Mouse (Mus musculus) liver, postnatal 0 days (tissue): ENCODE data around the gene Tradd. TPM values are rescaled to one million over a fixed set of nuclear protein-coding genes. Genes with fewer than 3 reads are reported as not detected.
A peak's percentile ranks its signal among the peaks of the same experiment; 100 is the strongest.
"Not testable (repeated sequence)": the region's sequence is repeated elsewhere in the genome, so short reads cannot be mapped to it uniquely, and the experiment has no call there.

ENCODE experiments used
- ATAC-seq: fragments of 200-750 bp; cut with Nextera tagmentation; 2 replicates; pipeline ENCODE4 v1.8.0; 2017; ENCODE audit warnings: mild to moderate bottlenecking, moderate library complexity
- DNase-seq: peaks from one replicate; pipeline ENCODE4 v3.0.0-alpha.2; 2016
- H3K27ac ChIP-seq: fragments of 300-500 bp; sonication (generic); 2 replicates; pipeline ENCODE4 v1.5.1; 2014; ENCODE audit warnings: antibody characterized with exemption, moderate library complexity, mild to moderate bottlenecking, low read depth
- H3K27me3 ChIP-seq: fragments of 300-500 bp; sonication (generic); 2 replicates; pipeline ENCODE4 v1.6.1; 2014; ENCODE audit warnings: low read length, control low read depth, mixed read lengths; ENCODE audit not compliant: insufficient read depth
- H3K36me3 ChIP-seq: fragments of 300-500 bp; sonication (generic); replicated peaks from 2 replicates; pipeline ENCODE4 v1.6.1; 2014; ENCODE audit warnings: mild to moderate bottlenecking, control low read depth, low read length, moderate library complexity, mixed read lengths; ENCODE audit not compliant: insufficient read depth
- H3K4me1 ChIP-seq: fragments of 300-500 bp; sonication (generic); 2 replicates; pipeline ENCODE4 v1.6.1; 2014; ENCODE audit warnings: antibody characterized with exemption, mild to moderate bottlenecking, control low read depth; ENCODE audit not compliant: insufficient read depth
- H3K4me2 ChIP-seq: fragments of 300-500 bp; sonication (generic); 2 replicates; pipeline ENCODE4 v1.6.1; 2014; ENCODE audit warnings: low read depth, mild to moderate bottlenecking, low read length, moderate library complexity, mixed read lengths
- H3K4me3 ChIP-seq: fragments of 300-500 bp; sonication (generic); 2 replicates; pipeline ENCODE4 v1.5.1; 2014; ENCODE audit warnings: low read depth, low read length
- H3K9ac ChIP-seq: fragments of 300-500 bp; sonication (generic); replicated peaks from 2 replicates; pipeline ENCODE4 v1.6.1; 2014; ENCODE audit warnings: mild to moderate bottlenecking, moderate library complexity
- H3K9me3 ChIP-seq: fragments of 300-500 bp; sonication (generic); 2 replicates; pipeline ENCODE4 v1.6.1; 2016; ENCODE audit warnings: mild to moderate bottlenecking, control low read depth, low read length, mixed read lengths
- CTCF ChIP-seq: sonication (generic); IDR thresholded peaks from 2 replicates; pipeline ENCODE4 v1.5.1; 2016; ENCODE audit warnings: antibody characterized with exemption, low read depth
- EP300 ChIP-seq: IDR thresholded peaks from 2 replicates; pipeline ENCODE4 v1.6.1; 2016; ENCODE audit warnings: antibody characterized with exemption, low read depth, mild to moderate bottlenecking
- WGBS: fragments of 180-500 bp; shearing (Covaris S2); extraction: QIAGEN DNeasy Blood & Tissue Kit; methylation state at CpG from one replicate; pipeline ENCODE4 v1.1.7; 2014; ENCODE audit not compliant: insufficient replicate concordance; 5-methylcytosine and 5-hydroxymethylcytosine counted together
- polyA plus RNA-seq: library from polyadenylated mRNA; unstranded; fragments of >200 nt; fragmentation: Nextera tagmentation; extraction: Ambion mirVana; gene quantifications from 2 replicates; pipeline ENCODE4 v1.2.1, GENCODE M21; 2015

The Tradd gene
- polyA plus RNA-seq, 1 experiment from 2014 or later, result 14.3 TPM

- WGBS, result 81% methylated on average over 1 of the region's 1 CpGs
- Histone ChIP-seq H3K4me1 (peaks cover 11% of the 10 kb centered on the region), H3K9ac (no peak overlapping the region), H3K9me3 (no peaks in the 10 kb centered on the region), H3K4me2 (no peak overlapping the region), H3K27me3 (no peaks in the 10 kb centered on the region), H3K4me3 (no peak overlapping the region), H3K36me3 (peaks cover 56% of the 10 kb centered on the region), H3K27ac (no peak overlapping the region)
- no peak for DNase-seq
- TF ChIP-seq EP300 (no peak), CTCF (no peak)
- ATAC-seq, result no peak
Observed at GRCm38 (mm10) chr8:105235206-105235605, 29.2 kb downstream of the Tradd start.

- Histone ChIP-seq H3K4me1 (peaks cover 14% of the 10 kb centered on the region), H3K9me3 (no peaks in the 10 kb centered on the region), H3K4me2 (no peak overlapping the region; the same call in 1 of the 2 replicates), H3K27ac (no peak overlapping the region), H3K4me3 (no peak overlapping the region), H3K36me3 (peaks cover 38% of the 10 kb centered on the region), H3K9ac (no peak overlapping the region), H3K27me3 (no peaks in the 10 kb centered on the region)
- WGBS, result 67% methylated on average over 1 of the region's 1 CpGs
- no peak for DNase-seq
- no peak for ATAC-seq
- TF ChIP-seq EP300 (no peak), CTCF (no peak)
Observed at GRCm38 (mm10) chr8:105233126-105233935, 31.1 kb downstream of the Tradd start.

GRCm38 (mm10) chr8:105232321-105232693 lies 32.1 kb downstream of the Tradd start:
- H3K27ac ChIP-seq, H3K9ac ChIP-seq, H3K9me3 ChIP-seq, ATAC-seq, H3K27me3 ChIP-seq, DNase-seq, H3K4me2 ChIP-seq, H3K4me3 ChIP-seq: not testable (repeated sequence)
- Histone ChIP-seq H3K4me1 (peaks cover 14% of the 10 kb centered on the region), H3K36me3 (peaks cover 32% of the 10 kb centered on the region)
- WGBS, result 89% methylated on average over 4 of the region's 4 CpGs

GRCm38 (mm10) chr8:105231503-105232320 lies 32.7 kb downstream of the Tradd start:
- H3K27ac ChIP-seq, result peak overlapping the region; percentile 11; the same call in 1 of the 2 replicates
- H3K36me3 ChIP-seq, result peaks cover 30% of the 10 kb centered on the region
- WGBS, result 69% methylated on average over 12 of the region's 12 CpGs

GRCm38 (mm10) chr8:105225917-105226316 lies 38.5 kb downstream of the Tradd start:
- 10% methylated on average over 6 of the region's 6 CpGs for WGBS
- Histone ChIP-seq H3K27ac (peak overlapping the region; percentile 99), H3K4me1 (peaks cover 16% of the 10 kb centered on the region), H3K9ac (peak overlapping the region; percentile 87), H3K9me3 (no peaks in the 10 kb centered on the region), H3K27me3 (no peaks in the 10 kb centered on the region), H3K4me3 (peak overlapping the region; percentile 83), H3K4me2 (peak overlapping the region; percentile 78), H3K36me3 (no peaks in the 10 kb centered on the region; the same call in 1 of the 2 replicates)
- DNase-seq, result peak; percentile 38
- TF ChIP-seq EP300 (no peak; the same call in 1 of the 2 replicates), CTCF (no peak)
- ATAC-seq, result peak; percentile 62

More at GRCm38 (mm10) chr8:105231503-105232320, 32.7 kb downstream of the Tradd start:
- TF ChIP-seq EP300 (no peak), CTCF (no peak)
- Histone ChIP-seq H3K4me1 (peaks cover 14% of the 10 kb centered on the region), H3K9ac (no peak overlapping the region), H3K9me3 (no peaks in the 10 kb centered on the region), H3K27me3 (no peaks in the 10 kb centered on the region), H3K4me2 (no peak overlapping the region), H3K4me3 (no peak overlapping the region)
- DNase-seq, result no peak
- no peak for ATAC-seq

- no peak for DNase-seq
- no peaks in the 10 kb centered on the region for H3K27me3 ChIP-seq
- peaks cover 16% of the 10 kb centered on the region for H3K4me1 ChIP-seq
- H3K4me2 ChIP-seq, result peak overlapping the region; percentile 78
- no peak for ATAC-seq
- H3K4me3 ChIP-seq, result peak overlapping the region; percentile 83
- peak overlapping the region; percentile 87 for H3K9ac ChIP-seq
- no peaks in the 10 kb centered on the region for H3K9me3 ChIP-seq
- H3K36me3 ChIP-seq, result no peaks in the 10 kb centered on the region; the same call in 1 of the 2 replicates
- WGBS, result under 1% methylated on average over 27 of the region's 27 CpGs
- TF ChIP-seq EP300 (no peak), CTCF (no peak)
- H3K27ac ChIP-seq, result peak overlapping the region; percentile 99
Observed at GRCm38 (mm10) chr8:105225272-105225593, 39.2 kb downstream of the Tradd start.
